Mouse (Mus musculus): ENCODE results near the gene Strn4.

- TF ChIP-seq EP300 (IDR thresholded peaks at IDR 0.05; ENCODE audit: low read depth) = no peak
- TF ChIP-seq CTCF (IDR thresholded peaks at IDR 0.05; ENCODE audit: low read depth) = no peak
Measured at GRCm38 (mm10) chr7:16869497-16869896, 53.8 kb downstream of the Strn4 start.

Data from liver, postnatal 0 days (tissue).